Mouse (Mus musculus): ENCODE data around the gene Vmn2r7.

GRCm38 (mm10) chr3:64790509-64791244, 53.9 kb downstream of the Vmn2r7 start:
- TF ChIP-seq HCFC1 (IDR thresholded peaks at IDR 0.05; ENCODE audit: low read depth, low read length) (no peak), EP300 (IDR thresholded peaks at IDR 0.05; ENCODE audit: low read length) (no peak), POLR2A (IDR thresholded peaks at IDR 0.05; ENCODE audit: low read depth, low read length) (no peak), USF1 (IDR thresholded peaks at IDR 0.05; ENCODE audit: low read depth, low read length) (no peak)

Measured in CH12.LX (cell line).